Mouse (Mus musculus): ENCODE results near the gene Olfr1272. TPM values are rescaled to one million over a fixed set of nuclear protein-coding genes. Genes with fewer than 3 reads are reported as not detected.
"Not testable (repeated sequence)": the region's sequence is repeated elsewhere in the genome, so short reads cannot be mapped to it uniquely, and the experiment has no call there.

The Olfr1272 gene
- polyA plus RNA-seq (2015; fragmentation: Nextera tagmentation; extraction: Ambion mirVana): not detected in 2 replicates

DNA sequence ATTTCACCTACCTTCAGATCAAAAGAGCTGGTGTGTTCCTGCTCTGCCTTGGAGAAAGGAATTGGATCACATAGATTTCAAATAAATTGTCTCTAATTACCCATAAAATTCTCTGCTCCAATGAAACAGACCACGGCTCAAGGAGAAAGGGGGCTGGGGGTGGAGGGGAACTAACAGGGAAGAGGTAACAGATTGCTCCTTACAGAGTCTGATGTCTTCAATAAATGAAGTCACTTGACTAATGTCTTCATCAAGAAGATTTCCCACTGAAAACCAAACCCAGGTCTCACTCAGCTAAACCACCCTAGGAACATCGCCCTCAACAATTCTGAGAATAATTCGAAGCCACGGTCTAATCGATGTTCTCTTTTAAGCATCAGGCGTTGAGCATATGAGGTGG, at the start of gene Olfr1272:
Gene Olfr1272 (minus strand): TSS at position 101 of the 400 bp plus-strand sequence.
- Histone ChIP-seq H3K4me1 (ENCODE audit: control insufficient read depth, insufficient read depth, low read length) (no peaks in the 10 kb centered on the region), H3K4me2 (ENCODE audit: low read depth, low read length) (no peak within 1 kb of the TSS), H3K4me3 (replicated peaks; ENCODE audit: low read length) (no peak within 1 kb of the TSS), H3K9ac (ENCODE audit: low read length) (no peak within 1 kb of the TSS), H3K27ac (ENCODE audit: low read length) (no peak within 1 kb of the TSS), H3K9me3 (replicated peaks; ENCODE audit: control insufficient read depth, low read length) (no peaks in the 10 kb centered on the region), H3K36me3 (ENCODE audit: control insufficient read depth, insufficient read depth, low read length) (no peaks in the 10 kb centered on the region), H3K27me3 (ENCODE audit: control insufficient read depth, insufficient read depth, low read length) (no peaks in the 10 kb centered on the region)
- no peak for ATAC-seq (ENCODE audit: insufficient read depth, low FRiP score)
- WGBS: 89% methylated on average over 6 of the region's 6 CpGs

DNA sequence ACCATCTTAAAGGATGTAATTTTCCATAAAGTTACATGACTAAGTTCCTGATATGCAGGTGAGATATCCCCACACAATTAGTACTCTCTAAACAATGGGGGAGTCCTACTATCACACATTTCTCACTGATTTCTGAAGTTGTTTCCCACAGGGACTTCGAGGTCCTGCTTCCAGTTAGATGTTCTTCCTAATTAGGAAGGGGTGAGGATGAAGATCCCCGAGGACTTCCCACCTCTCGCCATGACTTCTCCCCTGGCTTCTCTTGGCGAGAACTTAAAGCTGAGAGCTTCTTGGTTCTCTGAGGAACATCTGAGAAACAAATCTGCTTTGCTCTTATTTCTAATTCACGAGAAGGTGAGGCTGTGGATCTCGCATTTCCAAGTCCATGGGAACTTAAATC, 29.3 kb upstream of the Olfr1272 start, which contains the start of gene Gm13769:
Gene Gm13769 (plus strand): TSS at position 301 of the 400 bp plus-strand sequence.
- not testable (repeated sequence) for H3K27ac ChIP-seq (ENCODE audit: low read length); H3K27me3 ChIP-seq (ENCODE audit: control insufficient read depth, insufficient read depth, low read length); H3K4me3 ChIP-seq (replicated peaks; ENCODE audit: low read length); ATAC-seq (ENCODE audit: insufficient read depth, low FRiP score); H3K9ac ChIP-seq (ENCODE audit: low read length); H3K36me3 ChIP-seq (ENCODE audit: control insufficient read depth, insufficient read depth, low read length); H3K4me2 ChIP-seq (ENCODE audit: low read depth, low read length); H3K9me3 ChIP-seq (replicated peaks; ENCODE audit: control insufficient read depth, low read length); H3K4me1 ChIP-seq (ENCODE audit: control insufficient read depth, insufficient read depth, low read length)
- WGBS: no CpG with 5 or more reads among the region's 6 CpGs

DNA sequence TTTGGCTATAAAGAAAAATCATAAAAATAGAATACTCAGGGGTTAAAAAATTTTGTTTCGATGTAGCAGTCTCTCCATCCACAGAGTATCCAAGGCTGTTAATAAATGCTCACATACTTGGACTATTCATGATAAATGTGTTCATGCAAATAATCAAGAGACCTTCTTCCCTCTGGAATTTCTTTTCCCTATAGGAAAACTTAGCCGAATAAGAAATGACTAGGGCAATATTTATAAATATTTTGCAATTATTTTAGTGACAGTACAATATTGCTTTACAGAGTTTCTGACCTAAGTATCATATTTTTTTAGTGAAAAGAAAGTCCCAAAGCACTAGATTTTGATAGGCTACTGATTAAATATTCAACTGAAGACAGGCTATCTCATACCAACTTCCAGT, 21.7 kb downstream of the Olfr1272 start, which contains the start of gene Olfr1271:
Gene Olfr1271 (minus strand): TSS at position 101 of the 400 bp plus-strand sequence.
- Histone ChIP-seq H3K36me3 (ENCODE audit: control insufficient read depth, insufficient read depth, low read length) (no peaks in the 10 kb centered on the region), H3K4me3 (replicated peaks; ENCODE audit: low read length) (no peak within 1 kb of the TSS), H3K9me3 (replicated peaks; ENCODE audit: control insufficient read depth, low read length) (no peaks in the 10 kb centered on the region), H3K4me2 (ENCODE audit: low read depth, low read length) (no peak within 1 kb of the TSS), H3K4me1 (ENCODE audit: control insufficient read depth, insufficient read depth, low read length) (no peaks in the 10 kb centered on the region), H3K27ac (ENCODE audit: low read length) (no peak within 1 kb of the TSS), H3K9ac (ENCODE audit: low read length) (no peak within 1 kb of the TSS), H3K27me3 (ENCODE audit: control insufficient read depth, insufficient read depth, low read length) (no peaks in the 10 kb centered on the region)
- WGBS: 85% methylated on average over 2 of the region's 2 CpGs
- ATAC-seq (ENCODE audit: insufficient read depth, low FRiP score): no peak

DNA sequence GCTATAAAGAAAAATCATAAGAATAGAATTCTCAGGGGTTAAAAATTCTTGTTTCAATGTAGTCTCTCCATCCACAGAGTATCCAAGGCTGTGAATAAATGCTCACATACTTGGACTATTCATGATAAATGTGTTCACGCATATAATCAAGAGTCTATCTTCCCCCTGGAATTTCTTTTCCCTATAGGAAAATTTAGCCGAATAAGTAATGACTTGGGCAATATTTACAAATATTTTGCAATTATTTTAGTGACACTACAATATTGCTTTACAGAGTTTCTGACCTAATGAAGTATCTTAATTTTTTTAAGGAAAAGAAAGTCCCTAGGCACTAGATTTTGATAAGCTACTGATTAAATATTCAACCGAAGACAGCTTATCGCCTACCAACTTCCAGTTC, 35.1 kb downstream of the Olfr1272 start, which contains the start of gene Olfr142:
Gene Olfr142 (minus strand): TSS at position 101 of the 400 bp plus-strand sequence.
- H3K27me3 ChIP-seq (ENCODE audit: control insufficient read depth, insufficient read depth, low read length): no peaks in the 10 kb centered on the region
- H3K4me2 ChIP-seq (ENCODE audit: low read depth, low read length): no peak within 1 kb of the TSS
- H3K9me3 ChIP-seq (replicated peaks; ENCODE audit: control insufficient read depth, low read length): no peaks in the 10 kb centered on the region
- H3K4me3 ChIP-seq (replicated peaks; ENCODE audit: low read length): no peak within 1 kb of the TSS
- no peak for ATAC-seq (ENCODE audit: insufficient read depth, low FRiP score)
- no peaks in the 10 kb centered on the region for H3K4me1 ChIP-seq (ENCODE audit: control insufficient read depth, insufficient read depth, low read length)
- no peak within 1 kb of the TSS for H3K9ac ChIP-seq (ENCODE audit: low read length)
- H3K27ac ChIP-seq (ENCODE audit: low read length): no peak within 1 kb of the TSS
- WGBS: 91% methylated on average over 4 of the region's 4 CpGs
- no peaks in the 10 kb centered on the region for H3K36me3 ChIP-seq (ENCODE audit: control insufficient read depth, insufficient read depth, low read length)

Other genes with a start within 250 kb of the Olfr1272 start
- gene Olfr140, start 229.2 kb downstream of the Olfr1272 start, polyA plus RNA-seq (2015; fragmentation: Nextera tagmentation; extraction: Ambion mirVana): not detected in 2 replicates
- not detected in 2 replicates for gene Olfr1269, start 171.4 kb downstream of the Olfr1272 start, polyA plus RNA-seq (2015; fragmentation: Nextera tagmentation; extraction: Ambion mirVana)
- not detected in 2 replicates for gene Olfr32, start 150.5 kb downstream of the Olfr1272 start, polyA plus RNA-seq (2015; fragmentation: Nextera tagmentation; extraction: Ambion mirVana)
- not detected in 2 replicates for gene Olfr1270, start 139.8 kb downstream of the Olfr1272 start, polyA plus RNA-seq (2015; fragmentation: Nextera tagmentation; extraction: Ambion mirVana)
- not detected in 2 replicates for gene Olfr1506, start 68.3 kb downstream of the Olfr1272 start, polyA plus RNA-seq (2015; fragmentation: Nextera tagmentation; extraction: Ambion mirVana)
- gene Olfr142, start 35.2 kb downstream of the Olfr1272 start, polyA plus RNA-seq (2015; fragmentation: Nextera tagmentation; extraction: Ambion mirVana): not detected in 2 replicates
- gene Olfr1271, start 21.8 kb downstream of the Olfr1272 start, polyA plus RNA-seq (2015; fragmentation: Nextera tagmentation; extraction: Ambion mirVana): not detected in 2 replicates
- gene Gm13769, start 29.4 kb upstream of the Olfr1272 start, polyA plus RNA-seq (2015; fragmentation: Nextera tagmentation; extraction: Ambion mirVana): 0.05 TPM in 1 of 2 replicates, not detected in the other
- gene Olfr1274-ps, start 105.8 kb upstream of the Olfr1272 start, polyA plus RNA-seq (2015; fragmentation: Nextera tagmentation; extraction: Ambion mirVana): not detected in 2 replicates